Mouse (Mus musculus) lung, postnatal 4 days (tissue): Measurements from ENCODE around the gene Zfp974.
"Not testable (repeated sequence)": the region's sequence is repeated elsewhere in the genome, so short reads cannot be mapped to it uniquely, and the experiment has no call there.

Experiments used
- DNase-seq, 2 experiments: peaks; one replicate each; pipeline ENCODE4 v3.0.0; 2021

Zfp974 gene

DNA sequence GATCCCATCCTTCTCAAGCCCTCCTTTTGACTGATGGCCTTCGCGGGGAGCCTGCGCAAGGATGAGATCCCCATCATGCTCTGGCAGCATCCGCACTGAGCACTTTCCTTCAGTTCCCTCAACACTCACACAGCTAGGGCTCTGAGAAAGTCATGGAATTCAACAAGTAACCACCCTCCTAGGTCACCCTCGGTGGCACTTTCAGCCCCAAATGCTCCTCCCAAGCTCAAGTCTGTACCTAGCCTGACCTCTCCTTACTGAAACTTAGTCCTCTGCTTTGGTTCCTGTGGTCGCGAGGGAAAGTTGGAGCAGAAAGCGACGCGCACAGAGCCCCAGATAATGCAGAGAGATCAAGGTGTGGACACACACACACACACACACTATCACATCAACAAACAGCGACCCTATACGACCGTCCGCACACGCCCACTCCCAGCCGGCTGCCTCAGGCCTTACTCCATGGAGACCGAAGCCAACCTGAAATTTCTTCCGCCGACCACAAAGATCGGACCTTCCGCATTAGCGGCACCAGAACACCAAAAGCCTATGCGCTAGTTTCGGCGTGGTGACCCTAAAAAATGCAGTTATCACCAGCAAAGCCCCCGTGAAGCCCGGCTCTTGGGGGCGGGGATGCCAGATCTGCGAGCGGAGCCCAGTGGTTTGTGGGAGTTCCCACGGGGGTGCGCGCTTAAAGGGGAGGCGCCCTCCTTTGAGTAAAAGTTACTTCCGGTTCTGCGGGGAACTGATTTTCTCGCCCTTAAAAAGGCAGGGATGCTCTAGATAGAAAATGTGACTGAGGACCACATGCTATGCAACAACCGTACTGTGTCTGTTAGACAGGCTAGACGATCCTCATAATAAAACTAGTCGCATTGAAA lies at the start of gene Zfp974:
Gene Zfp974 (minus strand): TSS at position 643 of the 878 bp plus-strand sequence.
- DNase-seq: peak; percentile 72 to 78

DNA sequence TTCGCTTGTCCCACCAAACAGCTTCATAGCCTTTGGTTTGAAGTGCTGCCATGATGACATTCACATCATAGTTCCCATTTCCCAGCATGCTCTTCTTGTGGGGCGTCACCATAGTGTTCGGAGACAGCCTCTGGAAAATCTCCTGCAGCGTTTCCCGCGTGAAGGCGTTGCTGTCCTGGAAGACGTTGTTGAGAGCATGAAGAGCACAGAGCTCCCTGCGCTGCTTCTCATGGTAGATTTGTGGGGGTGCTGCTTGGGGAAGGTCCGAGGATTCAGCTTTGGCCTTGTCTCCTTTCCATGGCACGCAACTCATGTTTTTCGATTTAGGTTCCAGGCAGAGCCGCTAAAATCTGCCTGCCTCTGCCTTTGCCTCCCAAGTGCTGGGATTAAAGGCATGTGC lies 20.2 kb upstream of the Zfp974 start:
- not testable (repeated sequence) for DNase-seq

DNA sequence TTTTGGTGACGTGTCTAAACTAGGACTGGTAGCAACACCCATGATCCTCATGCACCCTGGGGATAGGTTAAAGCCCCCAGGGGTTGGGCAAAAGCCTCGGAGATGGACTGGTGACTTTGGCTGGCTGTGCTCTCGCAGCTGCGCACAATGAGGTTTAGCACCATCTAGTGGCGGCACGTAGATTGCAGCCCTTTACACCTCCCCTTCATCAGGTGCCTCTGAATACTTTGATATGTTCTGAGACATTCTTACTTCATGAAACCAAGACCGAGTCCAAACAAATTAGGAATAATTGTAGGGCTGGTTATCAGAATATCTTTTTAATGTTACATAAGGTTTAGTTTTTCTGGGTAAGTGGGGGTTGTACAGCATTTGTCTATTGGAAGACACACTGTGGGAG lies 12.6 kb upstream of the Zfp974 start:
- DNase-seq: peak in 1 of 2 experiments; percentile 15

DNA sequence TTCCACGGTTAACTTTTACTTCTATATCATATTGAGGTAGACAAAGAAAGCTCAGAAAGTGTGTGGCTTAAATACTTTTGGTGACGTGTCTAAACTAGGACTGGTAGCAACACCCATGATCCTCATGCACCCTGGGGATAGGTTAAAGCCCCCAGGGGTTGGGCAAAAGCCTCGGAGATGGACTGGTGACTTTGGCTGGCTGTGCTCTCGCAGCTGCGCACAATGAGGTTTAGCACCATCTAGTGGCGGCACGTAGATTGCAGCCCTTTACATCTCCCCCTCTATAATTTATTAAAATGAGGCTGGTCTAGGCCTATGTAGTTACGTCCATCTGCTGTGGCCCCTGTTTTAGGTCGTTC lies 4.5 kb upstream of the Zfp974 start:
- DNase-seq: not testable (repeated sequence)

DNA sequence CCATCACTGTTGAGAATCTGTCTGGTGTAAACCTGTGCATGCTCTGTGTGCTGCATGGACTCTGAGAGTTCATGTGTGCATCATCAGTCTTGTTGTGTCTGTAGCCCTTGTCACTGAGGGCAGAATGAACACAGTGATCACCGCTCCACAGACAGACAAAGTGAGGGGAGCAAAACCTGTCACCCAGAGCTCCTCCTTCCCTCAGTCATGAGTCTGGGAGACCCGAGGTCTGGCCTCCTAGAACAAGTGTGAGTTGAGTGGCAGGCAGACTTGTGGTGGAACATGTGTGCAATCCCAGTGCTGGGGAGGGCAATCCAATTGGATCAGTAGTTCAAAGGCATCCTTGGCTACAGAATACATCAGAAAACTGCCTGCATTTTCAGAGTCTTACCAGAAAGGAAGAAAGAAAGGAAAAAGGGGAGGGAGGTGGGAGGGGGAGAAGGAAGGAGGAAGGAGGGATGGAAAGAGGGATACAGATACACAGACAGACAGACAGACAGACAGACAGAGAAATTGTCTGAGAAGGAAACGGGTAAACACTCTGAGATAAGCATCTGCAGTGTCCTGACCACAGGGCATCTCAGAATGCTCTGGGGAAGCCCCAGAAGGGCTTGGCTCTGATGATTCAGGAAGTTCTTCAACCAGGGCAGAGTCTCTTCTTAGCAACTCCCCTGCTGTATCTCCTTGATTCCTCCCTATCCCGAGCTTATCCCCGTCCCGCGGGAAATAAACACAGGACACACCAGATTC lies 4.0 kb upstream of the Zfp974 start:
- DNase-seq: peak in 1 of 2 experiments; percentile 11

DNA sequence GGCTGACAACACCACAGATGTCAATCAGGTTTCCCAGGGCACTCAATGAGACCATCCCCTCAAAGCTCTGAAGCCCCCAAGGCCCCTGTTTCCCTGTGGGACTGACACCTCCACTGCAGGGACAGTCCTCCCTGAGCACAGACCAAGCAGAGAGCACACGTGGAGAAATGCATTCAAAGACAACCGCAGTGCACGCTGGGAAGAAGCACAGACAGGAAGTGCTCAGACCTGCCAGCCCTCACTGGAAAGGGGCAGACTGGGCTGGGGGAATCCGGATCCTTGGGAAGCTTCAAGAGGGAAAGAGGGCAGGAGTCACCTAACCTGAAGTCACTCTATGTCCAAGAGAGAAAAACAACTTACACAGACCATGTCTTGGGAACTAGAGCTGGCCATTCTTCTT lies 2.2 kb downstream of the Zfp974 start:
- not testable (repeated sequence) for DNase-seq

DNA sequence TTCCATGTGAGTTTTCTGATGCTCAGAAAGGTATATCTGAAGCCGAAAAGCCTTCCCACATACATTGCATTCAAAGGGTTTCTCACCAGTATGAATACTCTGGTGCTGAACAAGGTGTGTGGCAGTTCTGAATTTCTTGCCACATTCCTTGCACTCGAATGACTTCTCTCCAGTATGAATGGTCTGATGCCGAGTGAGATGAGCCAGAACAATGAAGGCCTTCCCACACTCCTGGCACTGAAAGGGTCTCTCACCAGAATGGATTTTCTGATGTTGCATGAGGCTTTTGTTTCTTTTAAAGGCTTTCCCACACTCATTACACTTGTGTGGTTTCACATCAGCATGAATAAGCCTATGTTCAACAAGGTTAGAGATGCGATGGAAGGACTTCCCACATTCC lies 18.3 kb downstream of the Zfp974 start:
- not testable (repeated sequence) for DNase-seq

DNA sequence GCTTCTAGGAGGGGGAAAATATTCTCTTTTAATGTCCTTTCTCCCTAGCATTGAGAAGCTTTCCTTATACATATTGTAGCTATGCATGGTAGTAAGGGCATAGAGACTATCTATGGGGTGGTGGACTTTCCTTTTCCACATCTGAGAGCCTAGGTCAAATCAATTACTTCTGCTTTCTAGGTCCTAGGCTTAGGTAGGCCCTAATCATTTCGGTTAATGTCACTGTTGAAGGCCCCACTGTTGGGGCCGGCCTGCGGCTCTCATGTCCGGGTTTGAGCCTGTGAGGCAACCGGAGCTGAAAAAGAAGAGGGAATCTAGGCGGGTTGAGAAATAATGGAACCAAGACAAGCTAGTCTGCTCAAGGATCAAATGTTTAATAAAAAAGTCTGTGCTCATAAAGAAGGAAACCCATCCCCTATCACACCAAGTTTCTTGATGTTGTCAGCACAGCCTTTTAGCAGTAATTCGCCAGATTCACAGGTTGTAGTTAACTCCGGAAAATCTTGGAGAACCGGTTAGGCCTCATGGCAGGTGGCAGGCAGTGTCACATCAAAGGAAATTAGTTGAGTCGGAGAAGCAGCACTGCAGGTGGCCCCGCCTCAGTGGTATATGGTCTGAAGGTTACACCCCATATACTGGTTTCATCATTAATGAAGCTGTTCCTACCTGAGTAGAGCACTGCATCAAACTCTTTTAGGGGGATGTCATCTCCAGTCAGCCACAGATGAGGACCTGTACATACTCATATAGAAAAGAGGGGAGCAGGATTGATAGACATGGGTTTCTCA lies 24.0 kb downstream of the Zfp974 start:
- DNase-seq: no peak

DNA sequence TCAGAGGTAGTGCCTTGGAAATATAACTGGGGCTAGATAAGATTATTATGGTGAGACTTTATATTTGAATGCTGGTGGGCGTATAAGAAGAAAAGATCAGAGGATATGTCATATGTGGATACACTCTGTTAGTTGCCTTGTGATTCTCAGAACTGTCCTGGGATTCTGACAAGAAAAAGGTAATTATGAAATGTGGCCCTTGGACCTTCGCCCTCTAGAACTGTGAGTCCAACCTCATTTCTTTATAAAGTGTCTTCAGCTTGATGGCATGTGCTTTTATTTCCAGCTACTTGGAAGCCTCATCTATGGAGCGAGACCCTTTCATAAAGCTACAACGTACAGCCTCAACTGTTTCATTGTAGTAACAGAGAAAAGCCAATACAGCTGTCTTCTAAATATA lies 28.7 kb downstream of the Zfp974 start:
- DNase-seq: no peak

DNA sequence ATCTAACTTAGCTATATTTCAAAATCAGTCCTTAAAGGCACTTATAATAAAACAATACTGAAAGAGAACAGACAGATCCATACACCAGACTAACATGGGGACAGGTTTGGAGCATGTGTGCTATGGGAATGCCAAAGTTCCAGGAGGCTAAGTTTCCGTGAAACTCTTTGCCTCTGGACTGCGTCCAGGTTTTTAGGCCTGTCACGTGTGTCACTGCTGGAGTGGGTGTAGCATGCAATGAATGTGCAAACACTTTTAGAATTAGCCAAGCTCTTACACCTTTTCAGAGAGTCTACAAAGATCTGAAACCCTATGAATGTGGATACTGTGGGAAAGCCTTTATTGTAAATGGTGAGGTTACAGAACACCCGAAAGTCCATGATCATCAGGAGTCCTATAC lies 47.5 kb downstream of the Zfp974 start:
- peak; percentile 12 to 42 for DNase-seq

DNA sequence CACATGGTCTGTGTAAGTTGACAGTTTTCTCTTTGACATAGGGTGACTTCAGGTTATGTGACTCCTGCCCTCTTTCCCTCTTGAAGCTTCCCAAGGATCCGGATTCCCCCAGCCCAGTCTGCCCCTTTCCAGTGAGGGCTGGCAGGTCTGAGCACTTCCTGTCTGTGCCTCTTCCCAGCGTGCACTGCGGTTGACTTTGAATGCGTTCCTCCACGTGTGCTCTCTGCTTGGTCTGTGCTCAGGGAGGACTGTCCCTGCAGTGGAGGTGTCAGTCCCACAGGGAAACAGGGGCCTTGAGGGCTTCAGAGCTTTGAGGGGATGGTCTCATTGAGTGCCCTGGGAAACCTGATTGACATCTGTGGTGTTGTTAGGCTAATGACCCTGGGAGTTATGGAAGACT lies 66.7 kb downstream of the Zfp974 start:
- DNase-seq: not testable (repeated sequence)

DNA sequence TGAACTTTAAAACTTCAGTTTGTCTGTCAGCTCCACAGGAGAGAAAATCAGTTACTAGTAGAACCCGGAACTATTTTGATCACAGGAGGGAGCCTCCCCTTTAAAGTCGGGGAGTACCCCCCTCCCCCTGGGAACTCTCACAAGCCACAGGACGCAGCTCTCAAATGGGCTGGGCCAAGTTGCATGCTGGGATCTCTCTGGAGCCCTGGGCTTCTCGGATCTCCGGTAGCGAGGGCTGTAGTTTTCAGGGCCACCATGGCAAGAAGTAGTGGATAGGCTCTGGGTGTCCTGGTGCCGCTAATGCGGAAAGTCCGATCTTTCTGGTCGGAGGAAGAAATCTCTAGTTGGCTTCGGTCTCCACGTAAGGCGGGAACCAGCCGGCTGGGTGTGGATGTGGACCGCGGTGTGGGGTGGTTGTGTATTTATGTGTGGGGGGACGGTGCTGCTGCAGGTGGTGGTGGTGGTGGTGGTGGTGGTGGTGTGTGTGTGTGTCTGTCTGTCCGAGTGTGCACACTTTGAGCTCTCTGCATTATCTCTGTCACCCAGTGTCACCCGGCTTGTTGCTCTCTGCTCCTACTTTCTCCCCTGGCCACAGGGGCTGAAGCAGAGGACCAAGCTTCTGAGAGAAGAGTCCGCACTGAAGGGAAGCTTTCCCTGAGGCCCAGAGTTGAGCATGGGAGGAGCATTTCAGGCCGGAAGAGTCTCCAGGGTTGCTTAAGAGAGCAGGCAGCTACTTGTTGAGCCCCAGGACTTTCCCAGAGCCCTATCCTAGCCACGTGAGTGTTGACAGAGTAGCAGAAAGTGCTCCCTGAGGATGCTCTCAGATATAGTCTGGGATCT lies 68.6 kb downstream of the Zfp974 start:
- peak; percentile 83 to 88 for DNase-seq

DNA sequence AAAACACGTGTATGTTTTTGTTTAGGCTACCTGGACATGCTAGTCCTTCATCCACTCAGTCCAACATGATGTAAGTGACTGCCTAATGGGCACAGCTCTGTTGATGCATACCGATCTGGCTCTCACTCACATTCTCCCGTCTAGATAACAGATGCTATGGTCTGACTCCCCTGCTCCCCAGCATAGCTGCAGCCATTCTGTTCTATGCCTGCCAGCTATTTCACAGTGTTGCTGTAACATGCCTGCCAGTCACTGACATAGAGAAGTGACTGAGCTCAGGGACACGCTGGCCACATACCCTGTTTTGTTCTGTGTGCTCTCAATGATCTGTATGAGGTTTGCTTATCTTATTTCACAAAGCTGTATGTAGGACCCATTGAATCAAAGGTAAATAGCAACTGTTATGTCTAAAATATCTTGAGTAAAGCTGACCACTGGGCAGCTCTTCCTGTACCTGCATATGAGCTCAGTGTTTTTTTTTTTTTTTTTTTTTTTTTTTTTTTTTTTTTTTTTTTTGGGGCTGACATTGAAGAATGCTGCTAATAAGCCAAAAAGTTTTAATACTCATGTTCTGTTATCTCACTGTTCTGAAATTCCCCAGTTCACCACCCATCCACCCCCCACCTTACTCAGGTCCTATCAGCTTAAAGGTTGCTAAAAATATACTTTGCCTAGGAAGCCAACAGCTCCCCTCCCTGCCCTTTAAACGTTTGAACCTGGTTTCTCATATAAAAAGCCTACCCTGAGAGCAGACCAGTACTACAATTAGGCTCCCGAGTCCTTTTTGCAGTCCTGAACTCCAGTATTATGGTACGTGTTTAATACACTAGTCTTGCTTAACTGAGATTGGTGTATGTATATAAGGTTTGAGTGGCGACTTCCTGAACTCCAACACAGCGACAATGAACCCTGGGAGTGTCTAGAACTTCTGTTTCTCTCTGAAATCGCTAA lies 69.7 kb downstream of the Zfp974 start:
- peak in 1 of 2 experiments; percentile 5 for DNase-seq
